Mouse (Mus musculus): ENCODE data around the gene Cygb. TPM values are rescaled to one million over a fixed set of nuclear protein-coding genes. Genes with fewer than 3 reads are reported as not detected.

Cygb gene
- total and polyA plus RNA-seq, 3 experiments: not detected

GRCm38 (mm10) chr11:116673410-116673809, 19.3 kb upstream of the Cygb start:
- dilution Hi-C loops (cut with MboI; ENCODE audit: extremely low pct_ligation_motif_present, extremely low pct_unique_long_range_greater_than_20kb, low sequenced_read_pairs): no loop called here
- peak overlapping the region; percentile 96; the same call in 1 of the 2 replicates for H3K9ac ChIP-seq (ENCODE audit: insufficient read depth, low read depth)

GRCm38 (mm10) chr11:116672595-116672994, 18.5 kb upstream of the Cygb start:
- peak overlapping the region; percentile 67 to 99 (median 88) for H3K4me3 ChIP-seq (replicated peaks in 1 of 3; ENCODE audit: low read depth in 2 of 3, low read length in 2 of 3, poor library complexity in 1 of 3)
- peaks cover 45 to 51% of the 10 kb centered on the region in 2 experiments for H3K36me3 ChIP-seq (replicated peaks in 1 of 2; ENCODE audit: control insufficient read depth in 1 of 2, insufficient read depth in 1 of 2, low read length in 1 of 2)
- peaks cover 34 to 78% of the 10 kb centered on the region in 2 experiments for H3K4me1 ChIP-seq (ENCODE audit: control insufficient read depth in 1 of 2, insufficient read depth in 2 of 2)
- H3K4me2 ChIP-seq (ENCODE audit: insufficient read depth, low read depth, poor library complexity, severe bottlenecking): peak overlapping the region; percentile 78
- TF ChIP-seq POLR2A (IDR thresholded peaks at IDR 0.05; ENCODE audit: low read depth, low read length) (peak; percentile 44; the same call in 1 of the 2 replicates), MAFK (IDR thresholded peaks at IDR 0.05; ENCODE audit: insufficient replicate concordance, low read length) (0 out of 2 replicates have a peak, but pooled peaks have one; percentile 4), SIN3A (IDR thresholded peaks at IDR 0.05; ENCODE audit: low read length) (0 out of 2 replicates have a peak, but pooled peaks have one; percentile 18), KAT2A (IDR thresholded peaks at IDR 0.05; ENCODE audit: insufficient replicate concordance, low read length) (no peak)
- H3K27ac ChIP-seq (ENCODE audit: insufficient read depth, low read depth): no peak overlapping the region
- H3K79me2 ChIP-seq (replicated peaks; ENCODE audit: control insufficient read depth, extremely low read depth, insufficient read depth, poor library complexity, severe bottlenecking): peaks cover 42% of the 10 kb centered on the region
- DNase-seq (ENCODE audit: extremely low read depth): peak; percentile 65
- H3K9me3 ChIP-seq (replicated peaks; ENCODE audit: low read length): no peaks in the 10 kb centered on the region
- dilution Hi-C loops (cut with MboI; ENCODE audit: extremely low pct_ligation_motif_present, extremely low pct_unique_long_range_greater_than_20kb, low sequenced_read_pairs): no loop called here
- in situ Hi-C loops (cut with MboI; ENCODE audit: low pct_ligation_motif_present, low pct_unique_long_range_greater_than_20kb, low sequenced_read_pairs): loop anchor here (25.0 kb wide), 1 partner anchor 515 kb away; the partner anchor contains the start of gene Sept9
- H3K27me3 ChIP-seq (replicated peaks): no peaks in the 10 kb centered on the region
- peak overlapping the region; percentile 96 for H3K9ac ChIP-seq (ENCODE audit: insufficient read depth, low read depth)

More at GRCm38 (mm10) chr11:116673410-116673809, 19.3 kb upstream of the Cygb start:
- H3K27ac ChIP-seq (ENCODE audit: insufficient read depth, low read depth): no peak overlapping the region
- H3K9me3 ChIP-seq (replicated peaks; ENCODE audit: low read length): no peaks in the 10 kb centered on the region
- no peak for DNase-seq (ENCODE audit: extremely low read depth)
- peaks cover 29 to 69% of the 10 kb centered on the region in 2 experiments for H3K4me1 ChIP-seq (ENCODE audit: control insufficient read depth in 1 of 2, insufficient read depth in 2 of 2)
- in situ Hi-C loops (cut with MboI; ENCODE audit: low pct_ligation_motif_present, low pct_unique_long_range_greater_than_20kb, low sequenced_read_pairs): loop anchor here (25.0 kb wide), 1 partner anchor 514 kb away; the partner anchor contains the start of gene Sept9
- H3K4me2 ChIP-seq (ENCODE audit: insufficient read depth, low read depth, poor library complexity, severe bottlenecking): peak overlapping the region; percentile 78
- H3K79me2 ChIP-seq (replicated peaks; ENCODE audit: control insufficient read depth, extremely low read depth, insufficient read depth, poor library complexity, severe bottlenecking): peaks cover 42% of the 10 kb centered on the region
- peaks cover 50 to 59% of the 10 kb centered on the region in 2 experiments for H3K36me3 ChIP-seq (replicated peaks in 1 of 2; ENCODE audit: control insufficient read depth in 1 of 2, insufficient read depth in 1 of 2, low read length in 1 of 2)
- TF ChIP-seq MYC (IDR thresholded peaks at IDR 0.05; ENCODE audit: low read depth, low read length): 0 out of 2 replicates have a peak, but pooled peaks have one; percentile 10
- TF ChIP-seq POLR2A (IDR thresholded peaks at IDR 0.05; ENCODE audit: low read depth, low read length): no peak
- peak overlapping the region in 2 of 3 experiments; percentile 67 to 88 for H3K4me3 ChIP-seq (replicated peaks in 1 of 3; ENCODE audit: low read depth in 2 of 3, low read length in 2 of 3, poor library complexity in 1 of 3)
- no peaks in the 10 kb centered on the region for H3K27me3 ChIP-seq (replicated peaks)

- Histone ChIP-seq H3K4me1 (ENCODE audit: control insufficient read depth in 1 of 2, insufficient read depth in 2 of 2) (peaks cover 34 to 73% of the 10 kb centered on the region in 2 experiments), H3K4me3 (replicated peaks in 1 of 3; ENCODE audit: low read depth in 2 of 3, low read length in 2 of 3, poor library complexity in 1 of 3) (peak overlapping the region; percentile 67 to 99 (median 88)), H3K9me3 (replicated peaks; ENCODE audit: low read length) (no peaks in the 10 kb centered on the region), H3K27ac (ENCODE audit: insufficient read depth, low read depth) (peak overlapping the region; percentile 27), H3K9ac (ENCODE audit: insufficient read depth, low read depth) (peak overlapping the region; percentile 96), H3K4me2 (ENCODE audit: insufficient read depth, low read depth, poor library complexity, severe bottlenecking) (peak overlapping the region; percentile 78; the same call in 1 of the 2 replicates), H3K79me2 (replicated peaks; ENCODE audit: control insufficient read depth, extremely low read depth, insufficient read depth, poor library complexity, severe bottlenecking) (peaks cover 42% of the 10 kb centered on the region), H3K36me3 (replicated peaks in 1 of 2; ENCODE audit: control insufficient read depth in 1 of 2, insufficient read depth in 1 of 2, low read length in 1 of 2) (peaks cover 39 to 45% of the 10 kb centered on the region in 2 experiments), H3K27me3 (replicated peaks) (no peaks in the 10 kb centered on the region)
- DNase-seq (ENCODE audit: extremely low read depth): no peak
- in situ Hi-C loops (cut with MboI; ENCODE audit: low pct_ligation_motif_present, low pct_unique_long_range_greater_than_20kb, low sequenced_read_pairs) (loop anchor here (25.0 kb wide), 1 partner anchor 515 kb away; the partner anchor contains the start of gene Sept9), dilution Hi-C loops (cut with MboI; ENCODE audit: extremely low pct_ligation_motif_present, extremely low pct_unique_long_range_greater_than_20kb, low sequenced_read_pairs) (no loop called here)
- TF ChIP-seq POLR2A (IDR thresholded peaks at IDR 0.05; ENCODE audit: low read depth, low read length) (no peak), SIN3A (IDR thresholded peaks at IDR 0.05; ENCODE audit: low read length) (peak; percentile 98), UBTF (IDR thresholded peaks at IDR 0.05; ENCODE audit: low read depth, low read length) (0 out of 2 replicates have a peak, but pooled peaks have one; percentile 37), MXI1 (IDR thresholded peaks at IDR 0.05; ENCODE audit: low read depth, low read length) (peak; percentile 96), CHD1 (IDR thresholded peaks at IDR 0.05; ENCODE audit: low read depth, low read length) (0 out of 2 replicates have a peak, but pooled peaks have one; percentile 34), MAX (IDR thresholded peaks at IDR 0.05; ENCODE audit: low read length) (peak; percentile 98), EP300 (IDR thresholded peaks at IDR 0.05; ENCODE audit: low read length) (no peak), NELFE (IDR thresholded peaks at IDR 0.05; ENCODE audit: low read depth, low read length) (peak; percentile 87), POLR2AphosphoS2 (IDR thresholded peaks at IDR 0.05; ENCODE audit: low read depth, low read length) (peak; percentile 98), ZMIZ1 (IDR thresholded peaks at IDR 0.05; ENCODE audit: low read depth, low read length) (peak; percentile 89), PAX5 (IDR thresholded peaks at IDR 0.05; ENCODE audit: low read length) (no peak), ZC3H11A (IDR thresholded peaks at IDR 0.05; ENCODE audit: low read depth, low read length) (no peak), ZNF384 (IDR thresholded peaks at IDR 0.05; ENCODE audit: low read depth, low read length) (no peak), JUND (conservative IDR thresholded peaks at IDR 0.05; ENCODE audit: low read depth, low read length) (no peak), IRF4 (IDR thresholded peaks at IDR 0.05; ENCODE audit: low read depth, low read length) (no peak), E2F4 (IDR thresholded peaks at IDR 0.05; ENCODE audit: insufficient replicate concordance, low read depth, low read length) (0 out of 2 replicates have a peak, but pooled peaks have one; percentile 47)
Observed at GRCm38 (mm10) chr11:116671845-116672434, 17.8 kb upstream of the Cygb start.
